8 mouse cellular contexts compared by ENCODE assay signal in genomic region chr4:82704841-82705794, GRCm38 (mm10). TPM values are rescaled to one million over a fixed set of nuclear protein-coding genes. Genes with fewer than 3 reads are reported as not detected.
A peak's percentile ranks its signal among the peaks of the same experiment; 100 is the strongest.
DNase-seq lines count a peak whose midpoint lies in the region; ATAC-seq and TF ChIP-seq lines count a peak whose summit lies in the region.

TSS of gene Nfib (minus strand) at chr4:82705750.

- peak within 1 kb of the TSS; percentile 6; the same call in 1 of the 2 replicates for H3K4me3 ChIP-seq in hindbrain, embryonic 11.5 days (ENCODE audit: low read depth, low read length)
- no peak within 1 kb of the TSS for H3K4me3 ChIP-seq in midbrain, embryonic 11.5 days (ENCODE audit: low read depth, low read length)
- H3K4me3 ChIP-seq in thymus, adult 2 months (ENCODE audit: control insufficient read depth, insufficient read depth, low read length) = no peak within 1 kb of the TSS

- TF ChIP-seq CTCF in thymus, adult 2 months (IDR thresholded peaks at IDR 0.05; ENCODE audit: borderline replicate concordance, control insufficient read depth, extremely low read depth, insufficient read depth, low read length, poor library complexity) = no peak

- peaks cover 11% of the 10 kb centered on the region for H3K4me1 ChIP-seq in hindbrain, embryonic 11.5 days (replicated peaks; ENCODE audit: control insufficient read depth, insufficient read depth, low read length)
- peaks cover 18% of the 10 kb centered on the region for H3K4me1 ChIP-seq in midbrain, embryonic 11.5 days (ENCODE audit: control insufficient read depth, insufficient read depth, low read length)
- no peaks in the 10 kb centered on the region for H3K4me1 ChIP-seq in thymus, adult 2 months (replicated peaks; ENCODE audit: control insufficient read depth, insufficient read depth, low read length)

- peak within 1 kb of the TSS; percentile 85 for H3K27ac ChIP-seq in hindbrain, embryonic 11.5 days (ENCODE audit: low read depth, low read length)
- H3K27ac ChIP-seq in midbrain, embryonic 11.5 days (ENCODE audit: low read depth, low read length) = peak within 1 kb of the TSS; percentile 36; the same call in 1 of the 2 replicates
- H3K27ac ChIP-seq in thymus, adult 2 months (ENCODE audit: control insufficient read depth, insufficient read depth, low read length) = no peak within 1 kb of the TSS

- H3K9me3 ChIP-seq in hindbrain, embryonic 11.5 days (ENCODE audit: control insufficient read depth, low read length) = no peaks in the 10 kb centered on the region
- no peaks in the 10 kb centered on the region for H3K9me3 ChIP-seq in midbrain, embryonic 11.5 days (ENCODE audit: control insufficient read depth, low read length)

- H3K27me3 ChIP-seq in hindbrain, embryonic 11.5 days (ENCODE audit: control insufficient read depth, insufficient read depth, low read length) = no peaks in the 10 kb centered on the region
- no peaks in the 10 kb centered on the region for H3K27me3 ChIP-seq in midbrain, embryonic 11.5 days (ENCODE audit: control insufficient read depth, insufficient read depth, low read length)
- no peaks in the 10 kb centered on the region for H3K27me3 ChIP-seq in thymus, adult 2 months (ENCODE audit: control insufficient read depth, insufficient read depth, low read length)

- peak within 1 kb of the TSS; percentile 36 for H3K4me2 ChIP-seq in hindbrain, embryonic 11.5 days (replicated peaks; ENCODE audit: low read depth, low read length)
- peak within 1 kb of the TSS; percentile 6; the same call in 1 of the 2 replicates for H3K4me2 ChIP-seq in midbrain, embryonic 11.5 days

- 41% methylated on average over 23 of the region's 23 CpGs for WGBS in hindbrain, embryonic 11.5 days
- 52% methylated on average over 23 of the region's 23 CpGs for WGBS in midbrain, embryonic 11.5 days
- WGBS in thymus, adult 2 months = 84% methylated on average over 23 of the region's 23 CpGs

- DNase-seq in embryo, embryonic 10 days (ENCODE audit: low spot score) = peak; percentile 19
- DNase-seq in embryo, embryonic 11 days = no peak
- DNase-seq in adrenal gland, adult 2 months = no peak
- no peak for DNase-seq in gastrocnemius, adult 18-20 months (ENCODE audit: low spot score)
- DNase-seq in hindbrain, embryonic 11.5 days (ENCODE audit: low spot score) = peak; percentile 52
- DNase-seq in midbrain, embryonic 11.5 days (ENCODE audit: low spot score, missing footprints) = peak; percentile 91
- no peak for DNase-seq in testis, postnatal 14 days (ENCODE audit: low spot score)
- DNase-seq in thymus, adult 2 months = no peak

- TF ChIP-seq POLR2A in thymus, adult 2 months (IDR thresholded peaks at IDR 0.05; ENCODE audit: control insufficient read depth, extremely low read depth, insufficient read depth, low read length, poor library complexity) = no peak

- ATAC-seq in hindbrain, embryonic 11.5 days (ENCODE audit: low FRiP score) = peak; percentile 90
- peak; percentile 85 for ATAC-seq in midbrain, embryonic 11.5 days (ENCODE audit: low FRiP score)

- H3K9ac ChIP-seq in hindbrain, embryonic 11.5 days (ENCODE audit: low read depth, low read length) = peak within 1 kb of the TSS; percentile 17
- H3K9ac ChIP-seq in midbrain, embryonic 11.5 days (ENCODE audit: low read length) = no peak within 1 kb of the TSS

- H3K36me3 ChIP-seq in hindbrain, embryonic 11.5 days (ENCODE audit: control insufficient read depth, insufficient read depth, low read length) = no peaks in the 10 kb centered on the region
- H3K36me3 ChIP-seq in midbrain, embryonic 11.5 days (ENCODE audit: control insufficient read depth, insufficient read depth, low read length) = no peaks in the 10 kb centered on the region
- H3K36me3 ChIP-seq in thymus, adult 2 months (ENCODE audit: control insufficient read depth, insufficient read depth, low read length) = no peaks in the 10 kb centered on the region

RNA-seq across cellular contexts. Expression of gene Nfib, which starts in this region (rescaled TPM):
- 10 to 100 TPM; 84.1 to 86.3 TPM for total RNA-seq in adrenal gland, adult 2 months (2021)
- 11.7 and 19.6 TPM in 2 replicates for polyA plus RNA-seq in adrenal gland, adult 2 months (2012; rRNA removed)
- total RNA-seq in gastrocnemius, adult 18-20 months (2021) = 10 to 100 TPM; 83.1 to 87.8 TPM
- 28.6 and 38.6 TPM in 2 replicates for polyA plus RNA-seq in hindbrain, embryonic 11.5 days (2014; fragmentation: Nextera tagmentation; extraction: Ambion mirVana)
- polyA plus RNA-seq in midbrain, embryonic 11.5 days (2014; fragmentation: Nextera tagmentation; extraction: Ambion mirVana) = 19.9 and 21.7 TPM in 2 replicates
- polyA plus RNA-seq in thymus, adult 2 months (2012; rRNA removed) = 2.8 and 3.9 TPM in 2 replicates

Comparison
In these comparisons a context has a peak if more than half of its experiments do, and no peak if none do; other contexts are left out.
1. DNase-seq: peak in embryo, embryonic 10 days (single experiment), hindbrain, embryonic 11.5 days (single experiment) and midbrain, embryonic 11.5 days (single experiment); none in embryo, embryonic 11 days (single experiment), adrenal gland, adult 2 months (single experiment), gastrocnemius, adult 18-20 months (single experiment), testis, postnatal 14 days (single experiment) and thymus, adult 2 months (single experiment).